Mouse (Mus musculus): ENCODE data around the gene Gm13762.
"Not testable (repeated sequence)": the region's sequence is repeated elsewhere in the genome, so short reads cannot be mapped to it uniquely, and the experiment has no call there.

The Gm13762 gene

DNA sequence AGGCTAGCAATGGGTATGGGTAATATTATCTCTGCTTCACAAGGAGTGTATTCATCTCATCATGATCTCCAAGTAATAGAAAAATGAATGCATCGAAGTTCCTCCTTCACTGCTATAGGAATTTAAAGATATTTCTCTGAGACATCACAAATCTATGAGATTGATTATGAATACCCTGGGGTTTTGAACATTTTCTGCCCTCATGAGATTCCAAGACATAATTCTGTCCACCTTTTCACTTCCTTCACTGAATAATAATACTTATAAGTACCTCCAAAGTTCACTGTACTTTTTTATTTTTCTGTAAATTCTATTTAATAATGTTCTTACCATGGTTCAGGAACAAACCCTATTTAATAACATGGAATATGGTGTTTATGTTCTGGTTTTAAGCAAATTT, at the start of gene Gm13762:
Gene Gm13762 (minus strand): TSS at position 101 of the 400 bp plus-strand sequence.
- DNase-seq (ENCODE audit: low read depth, low spot score) = no peak

DNA sequence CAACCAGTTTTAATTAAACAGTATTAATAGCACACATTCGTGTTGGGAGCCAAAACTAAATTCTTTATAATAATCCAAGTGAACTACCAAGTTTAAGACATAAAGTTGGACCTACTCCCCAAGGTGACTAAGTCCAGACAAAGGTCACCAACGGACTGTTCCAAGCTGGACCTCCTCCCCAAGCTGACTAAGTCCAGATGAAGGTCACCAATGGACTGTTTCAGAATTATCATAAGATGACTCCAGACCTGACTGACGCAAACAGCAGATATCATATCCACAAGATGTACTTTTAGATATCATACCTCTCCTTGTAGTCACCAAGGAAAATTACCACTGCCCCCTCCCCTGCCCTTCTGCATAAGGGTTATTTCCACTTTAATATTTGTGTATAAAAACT, 41.4 kb upstream of the Gm13762 start:
- DNase-seq (ENCODE audit: low read depth, low spot score) = not testable (repeated sequence)

DNA sequence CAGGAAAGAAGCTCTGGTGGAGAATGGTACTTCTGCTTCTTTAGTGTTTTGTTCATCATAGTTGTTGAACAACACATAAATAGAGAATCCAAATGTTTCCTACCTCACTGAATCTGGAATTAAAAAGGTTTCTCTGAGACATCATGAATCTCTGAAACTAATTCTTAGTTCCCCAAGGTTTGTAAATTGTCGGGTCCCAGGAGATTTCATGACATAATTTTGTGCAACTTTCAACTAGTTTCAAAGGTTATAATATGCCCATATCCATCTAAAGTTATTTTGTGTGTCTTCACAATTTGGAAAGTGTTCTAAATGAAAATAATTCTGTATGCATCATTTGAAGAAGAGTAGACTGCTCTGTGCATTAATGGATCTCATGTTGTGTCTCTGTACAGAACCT, 38.2 kb upstream of the Gm13762 start, which contains the start of gene Olfr1216:
Gene Olfr1216 (minus strand): TSS at position 101 of the 400 bp plus-strand sequence.
- no peak for DNase-seq (ENCODE audit: low read depth, low spot score)

DNA sequence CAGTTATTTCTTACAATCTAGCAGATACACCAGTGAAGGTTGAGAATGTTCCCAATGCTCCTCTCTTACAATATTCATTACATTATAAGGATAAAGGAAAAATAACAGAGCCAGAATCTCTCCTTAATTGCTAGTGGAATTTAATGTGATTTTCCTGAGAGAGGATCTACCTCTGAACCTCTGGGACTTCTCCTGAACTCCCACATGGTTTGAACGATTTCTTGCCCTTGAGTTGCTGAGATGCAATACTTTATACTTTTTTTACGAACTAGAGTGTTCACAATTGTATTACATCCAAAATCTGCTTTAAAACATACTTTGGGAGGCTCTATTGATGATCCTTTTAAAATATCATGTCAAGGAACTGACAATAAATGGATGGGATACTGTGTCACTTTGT, 26.8 kb upstream of the Gm13762 start, which contains the start of gene Olfr1215:
Gene Olfr1215 (minus strand): TSS at position 101 of the 400 bp plus-strand sequence.
- DNase-seq (ENCODE audit: low read depth, low spot score) = no peak

DNA sequence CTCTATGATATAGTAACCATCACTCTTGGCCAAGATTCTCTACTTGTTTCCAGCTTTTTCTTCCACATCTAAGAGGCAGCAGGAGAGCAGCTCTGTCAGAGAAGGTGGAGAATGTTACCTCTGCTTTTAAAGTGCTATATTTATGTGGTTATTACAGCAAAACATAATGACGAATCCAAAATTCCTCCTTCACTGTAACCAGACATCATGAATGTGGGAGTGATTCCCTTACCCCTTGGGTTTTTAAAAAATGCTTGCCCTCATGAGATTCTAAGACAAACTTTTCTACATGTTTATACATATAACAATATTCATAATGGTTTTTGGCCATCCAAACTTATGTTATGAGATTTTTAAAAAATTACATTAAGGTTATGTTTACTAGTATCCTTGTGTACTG, 12.5 kb upstream of the Gm13762 start, which contains the start of gene Olfr1214:
Gene Olfr1214 (minus strand): TSS at position 101 of the 400 bp plus-strand sequence.
- DNase-seq (ENCODE audit: low read depth, low spot score) = no peak

DNA sequence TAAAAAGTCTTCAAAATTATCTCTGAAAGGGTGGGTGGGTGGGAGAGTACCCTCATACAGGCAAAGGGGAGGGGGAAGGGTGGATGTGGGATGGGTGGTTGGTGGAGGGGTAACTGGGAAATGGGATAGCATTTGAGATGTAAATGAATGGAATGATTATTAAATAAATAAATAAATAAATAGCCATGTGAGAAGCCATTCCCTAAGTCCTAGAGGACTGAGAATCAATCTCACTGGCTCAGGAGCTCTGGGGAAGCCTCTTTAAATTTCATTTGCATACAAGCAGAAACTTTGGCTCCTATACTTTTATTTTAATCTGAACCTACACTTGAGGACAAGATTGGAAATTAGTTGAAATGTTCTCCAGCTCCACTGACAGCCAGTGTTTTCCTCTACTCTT, 26.4 kb downstream of the Gm13762 start, which contains the start of gene Olfr1212:
Gene Olfr1212 (plus strand): TSS at position 301 of the 400 bp plus-strand sequence.
- DNase-seq (ENCODE audit: low read depth, low spot score) = no peak

DNA sequence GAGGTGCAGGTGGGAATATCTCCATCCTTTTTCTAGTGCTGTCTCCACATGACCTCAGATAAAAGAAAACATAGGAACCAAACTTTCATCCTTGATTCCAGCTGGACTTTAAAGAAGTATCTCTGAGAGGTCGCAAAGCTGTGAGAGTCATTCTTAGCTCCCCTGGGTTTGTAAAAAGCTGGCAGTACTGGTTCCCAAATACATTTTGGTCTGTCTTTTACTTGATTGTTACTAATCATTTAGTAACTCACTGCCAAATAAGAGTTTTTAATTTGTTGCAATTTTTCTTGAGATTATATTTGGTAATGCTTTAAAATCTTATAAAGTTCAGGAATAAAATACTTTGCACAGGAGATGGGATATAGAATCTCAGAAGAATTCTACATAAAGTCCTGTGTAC, 42.1 kb downstream of the Gm13762 start, which contains the start of gene Olfr1211:
Gene Olfr1211 (minus strand): TSS at position 101 of the 400 bp plus-strand sequence.
- no peak for DNase-seq (ENCODE audit: low read depth, low spot score)

Data from forelimb bud, embryonic 11.5 days (tissue).